Mouse (Mus musculus): Measurements from ENCODE around the gene Dcps. TPM values are rescaled to one million over a fixed set of nuclear protein-coding genes. Genes with fewer than 3 reads are reported as not detected.
A peak's percentile ranks its signal among the peaks of the same experiment; 100 is the strongest.

Dcps gene
- 23.1 and 25.3 TPM in 2 replicates for polyA plus RNA-seq (2012; rRNA removed)

- peak within 1 kb of the TSS; percentile 59 for H3K4me3 ChIP-seq (ENCODE audit: insufficient read depth, low read length)
- no peak for TF ChIP-seq CTCF (IDR thresholded peaks at IDR 0.05; ENCODE audit: extremely low read depth, insufficient read depth, low read length)
- TF ChIP-seq POLR2A (IDR thresholded peaks at IDR 0.05; ENCODE audit: extremely low read depth, insufficient read depth, low read length), result peak; percentile 68; the same call in 1 of the 2 replicates
- peaks cover 2% of the 10 kb centered on the region; the same call in 1 of the 2 replicates for H3K4me1 ChIP-seq (ENCODE audit: control insufficient read depth, insufficient read depth, low read length)
- H3K27ac ChIP-seq (ENCODE audit: insufficient read depth, low read length), result peak within 1 kb of the TSS; percentile 50
These were observed at the start of gene Dcps for GRCm38 (mm10) chr9:35175251-35176123. Gene Dcps, minus strand, starts transcription at chr9:35176061.

- H3K4me3 ChIP-seq (ENCODE audit: insufficient read depth, low read length), result no peak overlapping the region
- TF ChIP-seq POLR2A (IDR thresholded peaks at IDR 0.05; ENCODE audit: extremely low read depth, insufficient read depth, low read length) (no peak), CTCF (IDR thresholded peaks at IDR 0.05; ENCODE audit: extremely low read depth, insufficient read depth, low read length) (no peak)
- H3K27ac ChIP-seq (ENCODE audit: insufficient read depth, low read length), result no peak overlapping the region
- H3K4me1 ChIP-seq (ENCODE audit: control insufficient read depth, insufficient read depth, low read length), result no peaks in the 10 kb centered on the region
These were observed 47.6 kb upstream of the Dcps start for GRCm38 (mm10) chr9:35223466-35223865.

GRCm38 (mm10) chr9:35217963-35218362 lies 42.1 kb upstream of the Dcps start:
- no peak overlapping the region for H3K4me3 ChIP-seq (ENCODE audit: insufficient read depth, low read length)
- H3K4me1 ChIP-seq (ENCODE audit: control insufficient read depth, insufficient read depth, low read length), result no peaks in the 10 kb centered on the region
- no peak for TF ChIP-seq CTCF (IDR thresholded peaks at IDR 0.05; ENCODE audit: extremely low read depth, insufficient read depth, low read length)
- TF ChIP-seq POLR2A (IDR thresholded peaks at IDR 0.05; ENCODE audit: extremely low read depth, insufficient read depth, low read length), result no peak

GRCm38 (mm10) chr9:35211573-35212511 lies 36.0 kb upstream of the Dcps start:
- TF ChIP-seq CTCF (IDR thresholded peaks at IDR 0.05; ENCODE audit: extremely low read depth, insufficient read depth, low read length) (no peak), POLR2A (IDR thresholded peaks at IDR 0.05; ENCODE audit: extremely low read depth, insufficient read depth, low read length) (no peak)
- Histone ChIP-seq H3K4me1 (ENCODE audit: control insufficient read depth, insufficient read depth, low read length) (peaks cover 3% of the 10 kb centered on the region; the same call in 1 of the 2 replicates), H3K27ac (ENCODE audit: insufficient read depth, low read length) (peak overlapping the region; percentile 21; the same call in 1 of the 2 replicates), H3K4me3 (ENCODE audit: insufficient read depth, low read length) (peak overlapping the region; percentile 76)

More at GRCm38 (mm10) chr9:35217963-35218362, 42.1 kb upstream of the Dcps start:
- H3K27ac ChIP-seq (ENCODE audit: insufficient read depth, low read length), result no peak overlapping the region

GRCm38 (mm10) chr9:35210542-35211474 lies 34.9 kb upstream of the Dcps start, which contains the start of gene Foxred1:
Gene Foxred1, minus strand, starts transcription at chr9:35211055.
- TF ChIP-seq CTCF (IDR thresholded peaks at IDR 0.05; ENCODE audit: extremely low read depth, insufficient read depth, low read length) (no peak), POLR2A (IDR thresholded peaks at IDR 0.05; ENCODE audit: extremely low read depth, insufficient read depth, low read length) (peak; percentile 96)
- peaks cover 3% of the 10 kb centered on the region; the same call in 1 of the 2 replicates for H3K4me1 ChIP-seq (ENCODE audit: control insufficient read depth, insufficient read depth, low read length)
- peak within 1 kb of the TSS; percentile 76 for H3K4me3 ChIP-seq (ENCODE audit: insufficient read depth, low read length)
- H3K27ac ChIP-seq (ENCODE audit: insufficient read depth, low read length), result peak within 1 kb of the TSS; percentile 37; the same call in 1 of the 2 replicates

- H3K4me1 ChIP-seq (ENCODE audit: control insufficient read depth, insufficient read depth, low read length), result peaks cover 1% of the 10 kb centered on the region; the same call in 1 of the 2 replicates
- no peak overlapping the region for H3K4me3 ChIP-seq (ENCODE audit: insufficient read depth, low read length)
- no peak for TF ChIP-seq CTCF (IDR thresholded peaks at IDR 0.05; ENCODE audit: extremely low read depth, insufficient read depth, low read length)
- TF ChIP-seq POLR2A (IDR thresholded peaks at IDR 0.05; ENCODE audit: extremely low read depth, insufficient read depth, low read length), result no peak
- no peak overlapping the region for H3K27ac ChIP-seq (ENCODE audit: insufficient read depth, low read length)
These were observed 28.6 kb upstream of the Dcps start for GRCm38 (mm10) chr9:35204421-35204820.

DNA sequence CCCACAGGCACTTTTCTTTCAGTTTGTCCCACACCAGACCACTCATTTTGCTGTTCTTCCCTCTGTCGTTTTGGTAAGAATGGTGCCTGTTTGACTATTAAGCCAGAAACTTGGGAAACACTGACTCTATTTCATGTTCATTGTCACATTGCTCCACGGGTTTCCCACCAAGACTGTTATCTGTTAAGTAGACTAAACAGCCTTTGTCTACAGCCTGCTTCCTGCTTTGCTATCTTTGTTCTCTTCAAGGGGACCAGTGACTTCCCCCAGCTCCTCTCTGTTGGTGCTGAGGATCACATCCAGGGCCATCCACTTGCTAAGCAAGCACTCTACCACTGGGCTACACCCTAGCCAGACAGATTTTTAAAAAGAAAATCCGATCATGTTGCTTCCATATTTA lies 27.7 kb upstream of the Dcps start:
- no peak overlapping the region for H3K4me3 ChIP-seq (ENCODE audit: insufficient read depth, low read length)
- H3K27ac ChIP-seq (ENCODE audit: insufficient read depth, low read length), result no peak overlapping the region
- H3K4me1 ChIP-seq (ENCODE audit: control insufficient read depth, insufficient read depth, low read length), result peaks cover 1% of the 10 kb centered on the region; the same call in 1 of the 2 replicates
- TF ChIP-seq POLR2A (IDR thresholded peaks at IDR 0.05; ENCODE audit: extremely low read depth, insufficient read depth, low read length), result no peak
- no peak for TF ChIP-seq CTCF (IDR thresholded peaks at IDR 0.05; ENCODE audit: extremely low read depth, insufficient read depth, low read length)

DNA sequence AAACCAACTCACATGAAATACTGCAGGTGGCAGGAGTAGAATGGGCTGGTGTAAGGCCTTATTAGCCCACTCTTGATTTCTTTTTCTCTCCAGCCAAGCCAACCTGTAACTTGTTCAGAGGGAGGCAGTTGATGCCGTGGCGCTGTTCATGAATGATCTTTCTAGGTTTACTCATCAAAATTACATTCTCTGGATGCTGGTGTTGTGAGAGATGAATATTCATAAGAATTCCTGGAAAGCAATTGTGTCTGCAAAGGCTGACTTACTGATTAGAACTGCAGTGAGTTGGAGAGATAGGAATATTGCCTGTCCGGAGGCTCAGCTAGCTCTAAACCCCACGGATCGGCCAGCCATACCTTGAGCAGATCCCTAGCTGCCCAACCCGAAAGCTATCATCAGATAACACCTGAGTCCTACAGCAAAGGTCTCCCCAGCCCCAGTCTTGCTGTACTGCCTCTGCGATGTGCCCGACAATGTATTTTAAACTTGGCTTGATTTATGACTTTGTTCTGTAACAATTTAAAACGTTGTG lies 24.7 kb upstream of the Dcps start:
- TF ChIP-seq POLR2A (IDR thresholded peaks at IDR 0.05; ENCODE audit: extremely low read depth, insufficient read depth, low read length) (no peak), CTCF (IDR thresholded peaks at IDR 0.05; ENCODE audit: extremely low read depth, insufficient read depth, low read length) (no peak)
- Histone ChIP-seq H3K27ac (ENCODE audit: insufficient read depth, low read length) (no peak overlapping the region), H3K4me1 (ENCODE audit: control insufficient read depth, insufficient read depth, low read length) (peaks cover 1% of the 10 kb centered on the region; the same call in 1 of the 2 replicates), H3K4me3 (ENCODE audit: insufficient read depth, low read length) (no peak overlapping the region)
